Mouse (Mus musculus) stomach, postnatal 0 days (tissue): ENCODE measurements around the gene Pilrb2.

Experiments used
- CTCF ChIP-seq: IDR thresholded peaks from 2 replicates; pipeline ENCODE4 v1.5.1; 2016; ENCODE audit warnings: antibody characterized with exemption, low read depth, mild to moderate bottlenecking, moderate library complexity
- EP300 ChIP-seq: optimal IDR thresholded peaks from 2 replicates; pipeline ENCODE3; 2016; ENCODE audit warnings: antibody characterized with exemption

GRCm38 (mm10) chr5:137887666-137888065 lies 16.1 kb upstream of the Pilrb2 start:
- TF ChIP-seq CTCF (no peak), EP300 (no peak)
